Mouse (Mus musculus) kidney, postnatal 25 days (tissue): ENCODE measurements around the gene Lzts2.

ENCODE experiments used
- DNase-seq, 2 experiments: peaks; one replicate each; pipeline ENCODE4 v3.0.0; 2021; ENCODE audit warnings: mixed read lengths in 2 of 2

The Lzts2 gene

GRCm38 (mm10) chr19:45049523-45049922 is 35.3 kb downstream of the Lzts2 start:
- no peak for DNase-seq

GRCm38 (mm10) chr19:45053451-45053850 is 39.2 kb downstream of the Lzts2 start:
- DNase-seq = no peak

- no peak for DNase-seq
These were observed 40.9 kb downstream of the Lzts2 start for GRCm38 (mm10) chr19:45054892-45055690.

- DNase-seq = peak in 1 of 2 experiments; percentile 38
These were observed 42.1 kb downstream of the Lzts2 start for GRCm38 (mm10) chr19:45056364-45056763.

- no peak for DNase-seq
These were observed 42.9 kb downstream of the Lzts2 start for GRCm38 (mm10) chr19:45056908-45057698.

- no peak for DNase-seq
These were observed 43.5 kb downstream of the Lzts2 start for GRCm38 (mm10) chr19:45057724-45058112.

GRCm38 (mm10) chr19:45058113-45058839 is 44.1 kb downstream of the Lzts2 start:
- DNase-seq = peak; percentile 97 to 98

GRCm38 (mm10) chr19:45058841-45059240 is 44.6 kb downstream of the Lzts2 start:
- DNase-seq = no peak

- DNase-seq = peak; percentile 64 to 83
These were observed 49.5 kb downstream of the Lzts2 start for GRCm38 (mm10) chr19:45063565-45064292.

- DNase-seq = no peak
These were observed 51.0 kb downstream of the Lzts2 start for GRCm38 (mm10) chr19:45065226-45065625.

- no peak for DNase-seq
These were observed 53.0 kb downstream of the Lzts2 start for GRCm38 (mm10) chr19:45067170-45067569.

- no peak for DNase-seq
These were observed 53.7 kb downstream of the Lzts2 start for GRCm38 (mm10) chr19:45067758-45068510.

- DNase-seq = peak; percentile 80 to 85
These were observed 59.8 kb downstream of the Lzts2 start for GRCm38 (mm10) chr19:45073871-45074542.

GRCm38 (mm10) chr19:45074580-45075322 is 60.5 kb downstream of the Lzts2 start, which contains the start of gene Kazald1:
Kazald1 (plus strand) TSS chr19:45075241.
- DNase-seq = peak; percentile 95 to 96

GRCm38 (mm10) chr19:45075323-45076035 is 61.3 kb downstream of the Lzts2 start:
- DNase-seq = peak in 1 of 2 experiments; percentile 5

- no peak for DNase-seq
These were observed 61.9 kb downstream of the Lzts2 start for GRCm38 (mm10) chr19:45076036-45076575.
